Mouse (Mus musculus) E14TG2a.4 (cell line): ENCODE measurements around the gene Zbtb9.

Experiments
- CTCF ChIP-seq: conservative IDR thresholded peaks from 2 replicates; pipeline ENCODE4 v1.5.1; 2014; ENCODE audit warnings: low read length
- NANOG ChIP-seq: IDR thresholded peaks from 2 replicates; pipeline ENCODE4 v1.6.1; 2014; ENCODE audit warnings: borderline replicate concordance, low read length, mixed read lengths

DNA sequence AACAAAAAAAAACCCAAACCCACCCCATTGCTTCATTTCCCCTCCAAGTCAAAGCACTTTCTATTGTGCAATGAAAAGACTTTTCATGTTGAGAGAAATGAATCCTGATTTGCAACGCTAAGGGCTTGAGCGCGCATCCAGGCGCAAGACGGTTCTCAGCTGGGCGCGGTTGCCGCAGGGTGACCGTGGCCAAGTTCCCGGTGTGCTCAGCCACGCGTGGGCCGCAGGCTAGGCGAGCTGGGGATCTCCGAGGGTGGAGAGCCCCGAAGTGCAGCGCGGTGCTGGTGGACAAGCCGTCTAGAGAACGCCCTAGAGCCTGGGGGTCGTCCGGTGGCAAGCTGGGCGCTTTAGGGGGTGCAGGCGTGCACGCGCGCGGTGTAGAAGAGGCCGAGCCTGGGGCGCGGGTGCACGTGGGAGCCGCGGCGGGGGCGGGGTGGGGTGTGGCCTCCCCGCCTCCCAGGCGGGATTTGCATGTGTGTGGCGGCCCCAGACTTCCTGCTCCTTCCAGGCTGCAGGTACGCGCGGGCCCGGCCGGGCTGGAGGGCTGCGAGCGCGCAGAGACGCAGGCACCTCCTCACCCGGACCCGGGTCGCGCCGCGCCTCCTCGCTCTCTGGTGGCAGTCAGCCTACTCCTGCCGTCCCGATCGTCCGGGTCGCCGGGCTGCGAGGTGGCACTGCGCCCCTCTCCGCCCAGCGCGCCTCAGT is 84.0 kb downstream of the Zbtb9 start, which contains the start of gene Itpr3:
- no peak for TF ChIP-seq NANOG
- TF ChIP-seq CTCF, result no peak
